Mouse (Mus musculus) cortical plate, adult 2 months (tissue): ENCODE measurements at regions not wholly inside any gene's neighbourhood (a gene's known extent, or its start where the extent isn't known, plus 50 kb on each side); places are given as distances from the start of the nearest gene placed in this dataset.
"Not testable (repeated sequence)": the region's sequence is repeated elsewhere in the genome, so short reads cannot be mapped to it uniquely, and the experiment has no call there.

ENCODE experiments used
- H3K27ac ChIP-seq: fragments of 200-500 bp; 2 replicates; pipeline ENCODE4 v1.5.1; 2012; ENCODE audit warnings: low read length, control low read depth, inconsistent platforms; ENCODE audit not compliant: insufficient read depth
- H3K4me1 ChIP-seq: fragments of 200-500 bp; 2 replicates; pipeline ENCODE4 v1.6.1; 2011; ENCODE audit warnings: low read length; ENCODE audit not compliant: control insufficient read depth, insufficient read depth
- H3K4me3 ChIP-seq: fragments of 200-500 bp; 2 replicates; pipeline ENCODE4 v1.5.1; 2011; ENCODE audit warnings: mild to moderate bottlenecking, low read length, control low read depth; ENCODE audit not compliant: insufficient read depth
- CTCF ChIP-seq: fragments of 200-500 bp; IDR thresholded peaks from 2 replicates; pipeline ENCODE4 v1.5.1; 2011; ENCODE audit warnings: mild to moderate bottlenecking, control low read depth, low read length; ENCODE audit not compliant: insufficient read depth; ENCODE audit errors: extremely low read depth
- POLR2A ChIP-seq: fragments of 200-500 bp; IDR thresholded peaks from 2 replicates; pipeline ENCODE4 v1.6.1; 2011; ENCODE audit warnings: mild to moderate bottlenecking, low read length, control low read depth; ENCODE audit not compliant: insufficient read depth; ENCODE audit errors: extremely low read depth

GRCm38 (mm10) chr10:10205805-10206520 lies 266.2 kb downstream of the Adgb start:
- H3K4me1 ChIP-seq = no peaks in the 10 kb centered on the region
- no peak for TF ChIP-seq CTCF
- no peak for TF ChIP-seq POLR2A
- H3K4me3 ChIP-seq = no peak overlapping the region
- no peak overlapping the region for H3K27ac ChIP-seq

- no peak overlapping the region for H3K4me3 ChIP-seq
- no peak overlapping the region for H3K27ac ChIP-seq
- no peaks in the 10 kb centered on the region for H3K4me1 ChIP-seq
- TF ChIP-seq POLR2A (no peak), CTCF (no peak)
These were observed 268.1 kb downstream of the Adgb start for GRCm38 (mm10) chr10:10203982-10204381.

DNA sequence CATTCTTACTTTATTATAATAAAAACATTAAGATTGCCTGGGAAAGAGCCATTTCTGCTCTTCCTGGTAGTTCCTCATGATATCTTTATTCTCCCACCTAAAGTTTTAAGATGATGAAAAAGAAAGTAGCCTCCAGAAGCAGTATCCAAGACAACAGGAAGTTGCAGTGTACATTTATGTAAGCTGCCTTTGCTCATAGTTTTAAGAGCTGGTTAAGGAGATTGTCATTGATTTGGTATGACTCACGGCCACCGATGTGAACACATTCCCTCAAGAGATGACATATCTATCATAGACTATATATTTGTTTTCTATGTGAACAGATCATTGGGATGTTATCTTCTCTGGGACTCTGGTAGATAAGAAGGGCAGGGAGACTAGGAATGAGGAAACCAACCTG lies 281.8 kb downstream of the Adgb start:
- Histone ChIP-seq H3K4me1 (no peaks in the 10 kb centered on the region), H3K4me3 (no peak overlapping the region), H3K27ac (no peak overlapping the region)
- TF ChIP-seq POLR2A = no peak
- TF ChIP-seq CTCF = no peak

DNA sequence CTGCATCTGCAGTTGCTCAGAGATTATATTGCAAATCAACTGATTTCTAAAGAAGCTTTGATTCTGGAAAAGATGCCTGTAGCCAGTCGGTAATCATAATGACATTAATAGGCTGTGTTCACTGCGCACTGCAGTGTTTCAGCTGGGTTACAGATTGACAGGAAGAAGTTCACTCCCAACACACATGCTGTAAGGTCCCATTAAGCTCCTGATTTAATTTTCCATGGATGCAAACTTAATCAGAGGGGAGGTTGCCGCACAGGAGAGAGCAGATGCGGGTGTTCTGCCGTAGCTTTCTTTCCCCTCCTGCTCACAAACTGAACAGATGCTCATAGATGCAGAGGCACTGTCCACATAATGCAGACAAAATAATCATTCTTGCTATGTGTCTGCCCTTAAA lies 284.0 kb downstream of the Adgb start:
- no peak overlapping the region for H3K27ac ChIP-seq
- TF ChIP-seq CTCF (no peak), POLR2A (no peak)
- H3K4me1 ChIP-seq = no peaks in the 10 kb centered on the region
- H3K4me3 ChIP-seq = no peak overlapping the region

DNA sequence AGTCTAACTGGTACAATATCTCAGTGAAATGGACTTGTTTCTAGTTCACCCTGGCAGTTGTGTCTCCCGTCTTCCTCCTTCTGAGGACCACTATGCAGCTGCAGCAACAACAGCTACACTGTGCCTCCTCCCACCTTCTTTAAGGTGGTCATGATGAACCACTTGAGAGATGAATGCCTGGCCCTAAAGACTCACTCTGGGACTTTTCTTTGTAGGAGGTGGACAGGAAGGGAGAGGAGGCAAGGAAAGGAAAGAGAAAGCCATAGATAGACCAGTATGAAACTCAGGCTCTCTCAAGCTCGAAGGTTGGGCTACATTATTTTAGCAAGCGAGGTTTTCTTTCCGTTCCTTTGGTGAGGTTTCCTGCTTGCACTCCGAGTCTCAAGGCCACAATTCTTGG lies 285.4 kb downstream of the Adgb start:
- no peak overlapping the region for H3K4me3 ChIP-seq
- H3K27ac ChIP-seq = no peak overlapping the region
- TF ChIP-seq CTCF = no peak
- no peak for TF ChIP-seq POLR2A
- no peaks in the 10 kb centered on the region for H3K4me1 ChIP-seq

- no peak for TF ChIP-seq POLR2A
- no peak for TF ChIP-seq CTCF
- Histone ChIP-seq H3K4me1 (no peaks in the 10 kb centered on the region), H3K4me3 (no peak overlapping the region), H3K27ac (no peak overlapping the region)
These were observed 284.5 kb upstream of the Stxbp5 start for GRCm38 (mm10) chr10:10185298-10185883.

GRCm38 (mm10) chr10:10184386-10184785 lies 283.5 kb upstream of the Stxbp5 start:
- H3K4me3 ChIP-seq = no peak overlapping the region
- TF ChIP-seq CTCF (no peak), POLR2A (no peak)
- H3K27ac ChIP-seq = no peak overlapping the region
- no peaks in the 10 kb centered on the region for H3K4me1 ChIP-seq

DNA sequence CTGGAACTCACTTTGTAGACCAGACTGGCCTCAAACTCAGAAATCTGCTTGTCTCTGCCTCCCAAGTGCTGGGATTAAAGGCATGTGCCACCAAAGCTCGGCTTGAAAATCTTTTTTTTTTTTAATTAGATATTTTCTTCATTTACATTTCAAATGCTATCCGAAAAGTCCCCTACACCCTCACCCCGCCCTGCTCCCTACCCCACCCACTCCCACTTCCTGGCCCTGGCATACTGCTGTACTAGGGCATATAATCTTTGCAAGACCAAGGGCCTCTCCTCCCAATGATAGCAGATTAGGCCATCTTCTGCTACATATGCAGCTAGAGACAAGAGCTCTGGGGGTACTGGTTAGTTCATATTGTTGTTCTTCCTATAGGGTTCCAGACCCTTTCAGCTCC lies 276.2 kb upstream of the Stxbp5 start:
- H3K4me1 ChIP-seq, H3K27ac ChIP-seq: not testable (repeated sequence)

More for the DNA sequence above, 276.2 kb upstream of the Stxbp5 start:
- not testable (repeated sequence) for H3K4me3 ChIP-seq
